Mouse (Mus musculus) intestine, embryonic 15.5 days (tissue): ENCODE results near the gene Kpna7. TPM values are rescaled to one million over a fixed set of nuclear protein-coding genes. Genes with fewer than 3 reads are reported as not detected.

Source experiments
- ATAC-seq: fragments of 200-750 bp; cut with Nextera tagmentation; 2 replicates; pipeline ENCODE4 v1.8.0; 2017; ENCODE audit warnings: moderate TSS enrichment, moderate library complexity
- H3K27ac ChIP-seq: fragments of 300-500 bp; sonication (generic); 2 replicates; pipeline ENCODE4 v1.5.1; 2015; ENCODE audit warnings: mild to moderate bottlenecking, inconsistent platforms
- H3K27me3 ChIP-seq: fragments of 300-500 bp; sonication (generic); replicated peaks from 2 replicates; pipeline ENCODE4 v1.6.1; 2015; ENCODE audit warnings: inconsistent platforms
- H3K36me3 ChIP-seq: fragments of 300-500 bp; sonication (generic); 2 replicates; pipeline ENCODE4 v1.6.1; 2015; ENCODE audit warnings: inconsistent platforms
- H3K4me1 ChIP-seq: fragments of 300-500 bp; sonication (generic); replicated peaks from 2 replicates; pipeline ENCODE4 v1.6.1; 2015; ENCODE audit warnings: inconsistent platforms
- H3K4me2 ChIP-seq: fragments of 300-500 bp; sonication (generic); replicated peaks from 2 replicates; pipeline ENCODE4 v1.6.1; 2015; ENCODE audit warnings: mild to moderate bottlenecking, inconsistent platforms
- H3K4me3 ChIP-seq: fragments of 300-500 bp; sonication (generic); replicated peaks from 2 replicates; pipeline ENCODE4 v1.5.1; 2015; ENCODE audit warnings: inconsistent platforms
- H3K9ac ChIP-seq: fragments of 300-500 bp; sonication (generic); 2 replicates; pipeline ENCODE4 v1.6.1; 2015; ENCODE audit warnings: inconsistent platforms
- H3K9me3 ChIP-seq: fragments of 300-500 bp; sonication (generic); 2 replicates; pipeline ENCODE4 v1.6.1; 2016; ENCODE audit warnings: inconsistent platforms
- WGBS: fragments of 180-500 bp; shearing (Covaris S2); methylation state at CpG from one replicate; pipeline ENCODE4 v1.1.7; 2015; 5-methylcytosine and 5-hydroxymethylcytosine counted together
- polyA plus RNA-seq: library from polyadenylated mRNA; unstranded; fragments of >200 nt; fragmentation: Nextera tagmentation; extraction: Ambion mirVana; gene quantifications from 2 replicates; pipeline ENCODE4 v1.2.1, GENCODE M21; 2015

Kpna7 gene
- polyA plus RNA-seq, 1 experiment from 2014 or later, result 0.38 TPM

DNA sequence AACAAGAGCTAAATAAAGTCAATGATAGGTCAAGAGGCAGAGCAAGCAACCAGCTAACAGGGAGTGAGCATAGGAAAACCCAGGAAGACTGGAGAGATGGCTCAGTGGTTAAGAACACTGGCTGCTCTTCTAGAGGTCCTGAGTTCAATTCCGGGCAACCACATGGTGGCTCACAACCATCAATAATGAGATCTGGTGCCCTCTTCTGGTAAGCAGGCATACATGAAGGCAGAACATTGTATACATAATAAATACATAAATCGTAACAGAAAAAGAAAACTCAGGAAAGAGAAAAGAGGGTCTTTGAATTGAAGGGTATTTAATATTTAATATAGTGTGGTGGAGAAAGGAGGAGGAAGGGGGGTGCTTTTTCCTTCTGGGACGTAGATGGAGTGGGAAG, 112.6 kb downstream of the Kpna7 start:
- Histone ChIP-seq H3K36me3 (no peaks in the 10 kb centered on the region), H3K27me3 (no peaks in the 10 kb centered on the region), H3K4me3 (no peak overlapping the region), H3K9ac (no peak overlapping the region), H3K4me2 (no peak overlapping the region), H3K9me3 (no peaks in the 10 kb centered on the region), H3K27ac (no peak overlapping the region), H3K4me1 (0 out of 2 replicates have a peak, but pooled peaks cover 3% of the 10 kb centered on the region)
- WGBS, result 82% methylated on average over 3 of the region's 3 CpGs
- no peak for ATAC-seq

DNA sequence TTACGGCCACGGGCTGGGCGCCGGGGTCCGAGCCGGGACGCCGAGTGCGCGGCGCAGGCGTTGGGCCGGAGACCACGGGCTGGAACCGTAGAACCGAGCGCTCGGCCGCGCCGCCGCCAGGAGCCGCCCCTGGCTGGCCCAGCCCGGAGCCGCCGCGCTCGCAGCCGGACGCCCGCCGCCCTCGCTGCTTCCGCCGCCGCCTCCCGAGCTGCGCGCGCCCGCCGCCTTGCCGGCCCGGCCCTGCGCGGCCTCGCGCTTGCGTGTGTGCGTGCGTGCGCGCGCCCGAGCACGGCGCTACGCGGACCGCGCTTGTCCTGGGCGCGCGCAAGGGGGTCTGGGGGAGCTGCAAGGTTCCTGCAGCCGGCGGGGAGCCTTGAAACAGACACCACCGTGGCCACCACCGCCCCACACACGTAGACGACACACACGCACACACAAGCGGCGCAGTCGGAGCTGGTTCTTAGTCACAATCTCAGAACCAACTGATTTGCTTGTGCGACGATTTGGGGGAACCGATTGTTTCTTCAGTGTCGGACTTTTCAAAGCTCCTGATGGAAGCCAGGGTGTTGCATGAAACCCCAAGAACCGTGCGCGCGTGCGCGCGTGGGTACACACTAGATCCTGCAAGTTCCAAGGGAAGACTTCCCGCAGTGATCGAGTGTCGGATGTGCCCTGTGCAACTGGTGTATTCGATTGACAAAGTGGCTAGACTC, 118.0 kb downstream of the Kpna7 start, which contains the start of gene Smurf1:
Gene Smurf1 (minus strand): TSS at position 209 of the 713 bp plus-strand sequence.
- peak; percentile 76 for ATAC-seq
- Histone ChIP-seq H3K9me3 (no peaks in the 10 kb centered on the region), H3K4me3 (peak within 1 kb of the TSS; percentile 90), H3K4me1 (peaks cover 20% of the 10 kb centered on the region), H3K4me2 (peak within 1 kb of the TSS; percentile 79), H3K27ac (peak within 1 kb of the TSS; percentile 95), H3K27me3 (no peaks in the 10 kb centered on the region), H3K36me3 (no peaks in the 10 kb centered on the region), H3K9ac (peak within 1 kb of the TSS; percentile 91)
- WGBS, result under 1% methylated on average over 62 of the region's 89 CpGs

DNA sequence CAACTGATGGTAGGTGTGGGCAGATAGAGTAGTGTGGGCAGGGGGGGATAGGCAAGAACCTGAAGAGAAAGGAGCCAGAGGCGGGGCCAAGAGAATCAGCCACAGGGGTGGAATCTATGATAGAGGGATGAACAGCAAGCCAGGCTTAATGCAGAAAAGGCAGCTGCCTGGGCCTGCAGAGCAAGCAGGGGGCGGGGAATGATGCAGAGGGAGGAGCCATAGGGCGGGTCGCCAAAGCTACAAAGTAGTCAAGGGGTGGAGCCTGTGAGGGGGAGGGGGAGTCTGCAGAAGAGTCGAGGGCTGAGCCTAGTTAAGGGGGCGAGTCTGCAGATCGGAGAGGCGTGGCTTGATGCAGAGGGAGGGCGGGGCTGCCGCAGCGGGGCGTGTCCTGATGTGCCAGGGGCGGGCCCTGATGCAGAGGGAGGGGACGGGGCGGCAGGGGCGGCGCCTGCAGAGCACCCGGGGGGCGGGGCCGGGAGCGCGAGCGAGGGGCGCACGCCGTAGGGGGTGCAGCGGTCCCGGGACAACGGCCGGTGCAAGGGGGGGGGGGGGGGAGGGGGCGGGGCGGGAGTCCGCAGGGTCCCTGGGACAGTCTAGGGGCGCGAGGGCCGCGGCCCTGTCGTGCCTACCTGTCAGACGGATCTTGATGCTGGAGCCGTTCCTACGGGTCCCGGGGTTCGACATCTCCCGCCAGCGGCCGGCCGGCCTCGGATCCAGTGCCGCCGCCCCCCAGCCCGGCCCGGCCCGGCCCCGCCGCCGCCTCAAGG, 118.8 kb downstream of the Kpna7 start:
- Histone ChIP-seq H3K27me3 (no peaks in the 10 kb centered on the region), H3K9me3 (no peaks in the 10 kb centered on the region), H3K4me2 (peak overlapping the region; percentile 79), H3K4me1 (peaks cover 20% of the 10 kb centered on the region), H3K36me3 (no peaks in the 10 kb centered on the region), H3K9ac (peak overlapping the region; percentile 91), H3K27ac (peak overlapping the region; percentile 95), H3K4me3 (peak overlapping the region; percentile 90)
- peak; percentile 84 for ATAC-seq
- WGBS, result 1% methylated on average over 23 of the region's 56 CpGs

DNA sequence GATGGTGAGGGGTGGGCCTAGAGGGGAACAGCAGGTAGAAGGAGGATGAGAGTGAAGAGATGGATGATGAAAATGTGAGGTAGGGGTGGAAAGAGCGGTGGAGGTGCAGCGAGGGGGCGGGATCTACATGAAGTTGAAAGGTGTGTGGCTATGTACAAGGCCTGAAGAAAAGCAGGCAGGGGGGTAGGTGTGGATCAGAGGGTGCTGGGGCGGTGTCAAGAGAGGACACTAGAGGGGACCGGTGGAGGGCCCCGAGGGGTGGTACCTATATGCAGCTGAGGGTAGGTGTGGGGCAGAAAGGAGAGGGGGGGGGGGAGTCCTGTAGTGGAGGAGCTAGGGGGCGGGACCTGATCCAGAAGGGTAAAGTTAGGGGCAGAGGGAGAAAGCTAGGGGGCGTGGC, 119.4 kb downstream of the Kpna7 start:
- no peaks in the 10 kb centered on the region for H3K9me3 ChIP-seq
- H3K27ac ChIP-seq, result 0 out of 2 replicates have a peak overlapping the region, but pooled peaks have one; percentile 95
- H3K4me3 ChIP-seq, result peak overlapping the region; percentile 90
- 27% methylated on average over 8 of the region's 8 CpGs for WGBS
- no peaks in the 10 kb centered on the region for H3K36me3 ChIP-seq
- peaks cover 22% of the 10 kb centered on the region for H3K4me1 ChIP-seq
- ATAC-seq, result peak; percentile 17
- H3K4me2 ChIP-seq, result peak overlapping the region; percentile 79
- no peaks in the 10 kb centered on the region for H3K27me3 ChIP-seq
- H3K9ac ChIP-seq, result no peak overlapping the region

DNA sequence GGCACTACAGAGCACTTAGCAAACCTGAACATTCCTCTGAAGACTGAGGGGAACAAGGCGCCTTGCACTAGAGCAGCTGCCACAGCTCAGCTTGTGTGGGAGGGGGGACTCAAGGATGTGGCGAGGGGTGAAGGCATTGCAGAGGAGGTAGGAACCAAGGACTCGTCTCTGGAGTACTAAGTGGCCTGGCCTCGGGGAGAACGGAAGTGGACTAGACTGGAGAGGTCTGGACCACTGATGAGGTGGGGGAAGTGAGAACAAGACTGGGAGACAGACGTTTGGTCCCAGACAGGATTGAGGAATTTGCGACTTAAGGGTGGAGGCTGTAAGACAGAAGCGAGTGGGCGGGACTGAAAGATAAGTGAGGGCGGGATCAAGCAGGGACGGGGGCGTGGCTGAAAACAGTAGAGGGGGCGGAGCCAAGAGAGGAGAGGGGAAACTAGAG, 120.0 kb downstream of the Kpna7 start:
- peaks cover 22% of the 10 kb centered on the region for H3K4me1 ChIP-seq
- peak overlapping the region; percentile 66 for H3K27ac ChIP-seq
- no peaks in the 10 kb centered on the region for H3K36me3 ChIP-seq
- H3K4me3 ChIP-seq, result peak overlapping the region; percentile 90
- WGBS, result 9% methylated on average over 13 of the region's 13 CpGs
- peak overlapping the region; percentile 79 for H3K4me2 ChIP-seq
- H3K9me3 ChIP-seq, result no peaks in the 10 kb centered on the region
- no peak overlapping the region for H3K9ac ChIP-seq
- H3K27me3 ChIP-seq, result no peaks in the 10 kb centered on the region
- peak; percentile 11 for ATAC-seq

DNA sequence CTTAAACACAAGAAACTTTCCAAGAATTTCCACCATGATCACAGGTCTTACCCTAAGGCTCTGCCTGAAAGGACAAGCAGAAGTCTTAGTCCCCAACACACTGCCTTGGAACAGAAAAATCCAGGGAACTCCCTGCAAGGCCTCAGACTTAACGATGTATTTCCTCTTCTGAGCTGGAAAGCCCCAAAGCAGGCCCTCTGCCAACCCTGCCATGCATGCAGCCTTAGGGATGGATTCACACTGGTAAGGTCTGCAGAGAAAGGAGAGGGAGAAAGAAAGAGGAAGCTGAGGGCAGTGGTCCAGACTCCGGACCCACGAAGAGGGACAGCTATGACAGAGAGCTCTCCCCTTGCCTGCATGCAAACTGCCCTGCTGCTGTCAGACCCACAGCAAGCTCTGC, 120.4 kb downstream of the Kpna7 start:
- H3K27ac ChIP-seq, result peak overlapping the region; percentile 66
- WGBS, result 43% methylated on average over 3 of the region's 3 CpGs
- no peaks in the 10 kb centered on the region for H3K27me3 ChIP-seq
- H3K36me3 ChIP-seq, result no peaks in the 10 kb centered on the region
- H3K4me2 ChIP-seq, result peak overlapping the region; percentile 79
- no peak for ATAC-seq
- peak overlapping the region; percentile 23 for H3K4me3 ChIP-seq
- H3K9ac ChIP-seq, result no peak overlapping the region
- H3K9me3 ChIP-seq, result no peaks in the 10 kb centered on the region
- peaks cover 22% of the 10 kb centered on the region for H3K4me1 ChIP-seq

DNA sequence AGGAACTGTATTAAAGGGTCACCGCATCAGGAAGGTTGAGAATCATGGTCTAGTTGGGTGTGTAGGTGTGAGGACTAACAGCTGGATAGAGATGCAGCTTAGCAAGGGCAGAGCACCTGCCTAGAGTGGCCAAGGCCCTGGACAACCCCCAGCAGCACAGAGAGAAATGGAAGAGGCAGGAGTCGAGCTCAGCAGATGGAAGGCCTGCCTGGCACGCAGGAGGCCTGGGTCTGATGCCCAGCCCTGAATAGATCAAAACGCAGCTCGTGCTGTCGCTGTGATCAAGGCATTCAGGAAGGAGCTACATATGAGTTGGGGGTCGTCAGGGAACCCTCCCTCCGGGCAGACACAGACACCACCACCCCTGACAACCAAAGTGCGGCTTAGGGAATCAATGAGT, 125.6 kb downstream of the Kpna7 start:
- no peak overlapping the region for H3K4me3 ChIP-seq
- no peaks in the 10 kb centered on the region for H3K36me3 ChIP-seq
- H3K9ac ChIP-seq, result no peak overlapping the region
- no peaks in the 10 kb centered on the region for H3K9me3 ChIP-seq
- no peaks in the 10 kb centered on the region for H3K27me3 ChIP-seq
- H3K4me1 ChIP-seq, result peaks cover 15% of the 10 kb centered on the region
- no peak overlapping the region for H3K27ac ChIP-seq
- H3K4me2 ChIP-seq, result no peak overlapping the region
- 70% methylated on average over 9 of the region's 9 CpGs for WGBS
- ATAC-seq, result no peak

DNA sequence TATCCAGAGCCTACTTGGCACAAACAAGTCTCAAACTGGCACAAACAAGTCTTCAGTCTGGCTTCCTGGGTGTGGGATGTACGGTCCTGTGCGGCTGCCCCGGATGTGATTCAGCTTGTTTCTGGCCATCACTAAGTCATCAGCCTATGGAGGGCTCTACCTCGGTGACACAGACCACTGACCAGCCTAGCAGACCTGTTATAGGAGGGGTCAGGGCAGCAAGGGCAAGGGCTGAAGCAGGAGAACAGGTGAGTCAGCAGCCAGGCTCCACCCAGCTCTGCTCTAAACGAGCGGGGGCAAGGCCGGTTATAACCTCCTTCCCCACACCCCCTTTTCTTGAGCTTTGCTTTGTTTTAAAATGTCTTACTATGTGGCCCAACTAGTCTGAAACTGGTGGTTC, 129.4 kb downstream of the Kpna7 start:
- no peaks in the 10 kb centered on the region for H3K36me3 ChIP-seq
- no peaks in the 10 kb centered on the region for H3K27me3 ChIP-seq
- no peak overlapping the region for H3K27ac ChIP-seq
- H3K9me3 ChIP-seq, result no peaks in the 10 kb centered on the region
- no peak overlapping the region for H3K4me2 ChIP-seq
- no peak overlapping the region for H3K4me3 ChIP-seq
- no peak overlapping the region for H3K9ac ChIP-seq
- WGBS, result 61% methylated on average over 7 of the region's 7 CpGs
- peak; percentile 44; the same call in 1 of the 2 replicates for ATAC-seq
- H3K4me1 ChIP-seq, result peaks cover 18% of the 10 kb centered on the region

DNA sequence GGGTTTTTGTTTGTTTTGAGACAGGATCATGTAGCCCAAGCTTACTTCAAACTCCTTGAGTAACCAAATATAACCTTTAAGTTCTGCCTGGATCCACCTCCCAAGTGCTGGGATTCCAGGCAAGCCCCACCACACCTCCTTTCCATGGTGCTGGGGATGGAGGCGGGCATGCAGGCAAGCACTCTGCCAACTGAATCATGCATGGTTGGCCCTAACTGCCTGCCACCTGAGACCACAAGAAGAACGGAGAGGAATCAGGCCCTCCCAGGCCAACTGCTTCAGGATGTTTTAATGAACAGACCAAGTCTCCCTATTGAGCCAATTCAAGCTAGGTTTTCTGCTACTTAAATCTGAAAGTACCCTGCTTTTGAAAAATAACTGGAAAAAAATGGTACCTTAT, 131.2 kb downstream of the Kpna7 start:
- H3K4me2 ChIP-seq, result no peak overlapping the region
- 81% methylated on average over 2 of the region's 2 CpGs for WGBS
- peaks cover 30% of the 10 kb centered on the region for H3K4me1 ChIP-seq
- ATAC-seq, result no peak
- H3K27me3 ChIP-seq, result no peaks in the 10 kb centered on the region
- no peak overlapping the region for H3K27ac ChIP-seq
- no peak overlapping the region for H3K9ac ChIP-seq
- no peaks in the 10 kb centered on the region for H3K9me3 ChIP-seq
- H3K36me3 ChIP-seq, result no peaks in the 10 kb centered on the region
- no peak overlapping the region for H3K4me3 ChIP-seq

DNA sequence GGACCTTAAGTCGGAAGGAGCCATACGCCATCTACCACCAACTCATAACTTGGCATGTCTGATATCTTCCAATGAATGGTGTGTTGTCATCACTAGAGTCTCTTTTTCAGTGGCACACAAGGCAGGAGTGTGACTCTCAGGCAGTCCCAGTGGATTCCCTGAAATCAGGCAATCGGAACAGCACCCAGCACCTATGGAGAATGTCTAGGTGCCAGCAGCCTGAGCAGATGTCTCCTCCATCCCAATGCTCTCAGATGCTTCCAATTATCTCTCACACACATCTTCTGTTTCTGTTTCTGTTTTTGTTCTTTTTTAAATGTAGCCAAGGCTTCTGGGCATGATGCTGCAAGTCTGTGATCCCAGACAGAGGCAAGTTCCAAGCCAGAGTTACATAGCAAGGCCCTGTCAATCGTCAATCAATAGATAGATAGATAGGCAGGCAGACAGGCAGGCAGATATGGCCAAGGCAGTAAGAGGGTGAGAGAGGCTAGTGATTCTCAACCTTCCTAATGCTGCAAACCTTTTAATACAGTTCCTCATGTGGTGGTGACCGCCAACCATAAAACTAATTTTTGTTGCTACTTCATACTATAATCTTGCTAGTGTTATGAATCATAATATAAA, 133.3 kb downstream of the Kpna7 start:
- Histone ChIP-seq H3K4me2 (no peak overlapping the region), H3K36me3 (no peaks in the 10 kb centered on the region), H3K4me1 (peaks cover 37% of the 10 kb centered on the region), H3K27ac (no peak overlapping the region), H3K9ac (no peak overlapping the region), H3K4me3 (no peak overlapping the region), H3K27me3 (no peaks in the 10 kb centered on the region), H3K9me3 (no peaks in the 10 kb centered on the region)
- ATAC-seq, result no peak
- WGBS, result 89% methylated on average over 5 of the region's 5 CpGs

DNA sequence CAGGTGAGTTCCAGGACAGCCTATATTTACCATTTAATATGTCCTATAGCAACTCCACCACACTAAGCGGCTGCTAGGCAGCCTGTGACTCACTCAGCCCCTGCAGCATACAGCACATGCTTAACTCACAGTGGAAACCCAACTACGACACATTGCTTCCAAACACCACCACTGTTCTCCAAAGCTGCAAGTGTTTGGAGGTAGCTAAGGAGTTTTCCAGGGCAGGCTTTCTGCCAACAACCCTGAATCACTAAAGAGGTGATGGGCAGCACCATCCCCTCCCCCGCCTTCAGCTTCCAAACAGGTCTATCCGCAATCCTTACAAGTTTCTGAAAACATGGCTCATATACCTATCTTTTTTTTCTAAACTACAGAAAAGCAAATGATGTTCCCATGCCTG, 134.0 kb downstream of the Kpna7 start:
- Histone ChIP-seq H3K9me3 (no peaks in the 10 kb centered on the region), H3K4me1 (peaks cover 37% of the 10 kb centered on the region), H3K27ac (no peak overlapping the region), H3K4me2 (no peak overlapping the region), H3K36me3 (no peaks in the 10 kb centered on the region), H3K27me3 (no peaks in the 10 kb centered on the region), H3K4me3 (no peak overlapping the region), H3K9ac (no peak overlapping the region)
- ATAC-seq, result no peak
- 80% methylated on average over 4 of the region's 4 CpGs for WGBS

DNA sequence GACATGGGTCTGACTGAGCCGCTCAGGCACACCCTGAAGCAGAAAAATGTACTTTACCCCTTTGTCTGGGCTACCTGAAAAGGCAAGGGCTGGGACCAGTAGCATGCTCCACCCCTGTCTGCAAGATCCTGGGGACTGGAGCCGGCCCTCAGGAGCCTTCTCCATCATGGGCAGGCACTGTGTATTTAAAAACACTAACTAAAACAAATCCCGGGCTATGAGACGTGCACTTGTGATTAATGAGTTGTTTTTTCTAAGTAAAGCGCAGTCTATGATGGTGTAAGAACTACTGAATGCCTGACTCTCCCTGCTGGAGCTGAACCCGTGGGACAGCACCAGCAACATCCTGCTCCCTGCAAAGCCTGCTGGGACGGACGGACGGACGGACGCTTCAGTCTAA, 135.4 kb downstream of the Kpna7 start:
- ATAC-seq, result peak; percentile 87
- Histone ChIP-seq H3K4me2 (peak overlapping the region; percentile 29; the same call in 1 of the 2 replicates), H3K9me3 (no peaks in the 10 kb centered on the region), H3K27me3 (no peaks in the 10 kb centered on the region), H3K4me3 (no peak overlapping the region), H3K36me3 (no peaks in the 10 kb centered on the region), H3K9ac (no peak overlapping the region), H3K4me1 (peaks cover 29% of the 10 kb centered on the region), H3K27ac (0 out of 2 replicates have a peak overlapping the region, but pooled peaks have one; percentile 7)
- 19% methylated on average over 11 of the region's 11 CpGs for WGBS
